Mouse (Mus musculus): Measurements from ENCODE around the gene Gbp7. TPM values are rescaled to one million over a fixed set of nuclear protein-coding genes. Genes with fewer than 3 reads are reported as not detected.
"Not testable (repeated sequence)": the region's sequence is repeated elsewhere in the genome, so short reads cannot be mapped to it uniquely, and the experiment has no call there.

The Gbp7 gene
- total RNA-seq, 2 experiments from 2014 or later = 2.0 to 2.3 TPM

GRCm38 (mm10) chr3:142560296-142560948, 30.3 kb downstream of the Gbp7 start:
- peak; percentile 26 to 84 for DNase-seq (ENCODE audit: low spot score in 2 of 2)

- DNase-seq (ENCODE audit: low spot score in 2 of 2) = no peak
Measured at GRCm38 (mm10) chr3:142561045-142561646, 31.0 kb downstream of the Gbp7 start.

GRCm38 (mm10) chr3:142561666-142562065, 31.5 kb downstream of the Gbp7 start:
- no peak for DNase-seq (ENCODE audit: low spot score in 2 of 2)

GRCm38 (mm10) chr3:142567490-142567889, 37.3 kb downstream of the Gbp7 start:
- DNase-seq (ENCODE audit: low spot score in 2 of 2) = not testable (repeated sequence)

GRCm38 (mm10) chr3:142570738-142571137, 40.6 kb downstream of the Gbp7 start:
- no peak for DNase-seq (ENCODE audit: low spot score in 2 of 2)

GRCm38 (mm10) chr3:142577108-142577507, 47.0 kb downstream of the Gbp7 start:
- DNase-seq (ENCODE audit: low spot score in 2 of 2) = no peak

GRCm38 (mm10) chr3:142578342-142578741, 48.2 kb downstream of the Gbp7 start:
- no peak for DNase-seq (ENCODE audit: low spot score in 2 of 2)

- no peak for DNase-seq (ENCODE audit: low spot score in 2 of 2)
Measured at GRCm38 (mm10) chr3:142583067-142583466, 52.9 kb downstream of the Gbp7 start.

- DNase-seq (ENCODE audit: low spot score in 2 of 2) = no peak
Measured at GRCm38 (mm10) chr3:142587386-142587785, 57.2 kb downstream of the Gbp7 start.

- no peak for DNase-seq (ENCODE audit: low spot score in 2 of 2)
Measured at GRCm38 (mm10) chr3:142588888-142589287, 58.7 kb downstream of the Gbp7 start.

GRCm38 (mm10) chr3:142590431-142591067, 60.4 kb downstream of the Gbp7 start:
- DNase-seq (ENCODE audit: low spot score in 2 of 2) = no peak

- no peak for DNase-seq (ENCODE audit: low spot score in 2 of 2)
Measured at GRCm38 (mm10) chr3:142594547-142594946, 64.4 kb downstream of the Gbp7 start, which contains the start of gene Gbp2b. TSS of gene Gbp2b (plus strand) at chr3:142594847.

GRCm38 (mm10) chr3:142597923-142598322, 67.8 kb downstream of the Gbp7 start:
- DNase-seq (ENCODE audit: low spot score in 2 of 2) = no peak

Other genes with a start within 250 kb of the Gbp7 start
- 10 to 100 TPM; 24.8 to 26.8 TPM for gene Pdlim5, start 134.6 kb upstream of the Gbp7 start, total RNA-seq (2021)
- gene Gbp5, start 36.4 kb upstream of the Gbp7 start, total RNA-seq (2021) = 1 to 10 TPM; 1.4 TPM
- gene Gbp3, start 29.7 kb downstream of the Gbp7 start, total RNA-seq (2021) = 1 to 10 TPM; 3.0 to 5.8 TPM
- not detected for gene Gbp2b, start 64.5 kb downstream of the Gbp7 start, total RNA-seq (2021)
- 1 to 10 TPM; 1.6 to 2.0 TPM for gene Gbp2, start 90.3 kb downstream of the Gbp7 start, total RNA-seq (2021)
- 1 to 10 TPM; 5.7 to 6.1 TPM for gene Kyat3, start 170.7 kb downstream of the Gbp7 start, total RNA-seq (2021)
- gene Gtf2b, start 234.7 kb downstream of the Gbp7 start, total RNA-seq (2021) = 10 to 100 TPM; 45.1 to 46.0 TPM